Mouse (Mus musculus) cerebellum, adult 11-12 months (tissue): Measurements from ENCODE around the gene Mycbpap.

ENCODE experiments used
- DNase-seq: peaks from one replicate; pipeline ENCODE4 v3.0.0; 2022

Mycbpap gene

DNA sequence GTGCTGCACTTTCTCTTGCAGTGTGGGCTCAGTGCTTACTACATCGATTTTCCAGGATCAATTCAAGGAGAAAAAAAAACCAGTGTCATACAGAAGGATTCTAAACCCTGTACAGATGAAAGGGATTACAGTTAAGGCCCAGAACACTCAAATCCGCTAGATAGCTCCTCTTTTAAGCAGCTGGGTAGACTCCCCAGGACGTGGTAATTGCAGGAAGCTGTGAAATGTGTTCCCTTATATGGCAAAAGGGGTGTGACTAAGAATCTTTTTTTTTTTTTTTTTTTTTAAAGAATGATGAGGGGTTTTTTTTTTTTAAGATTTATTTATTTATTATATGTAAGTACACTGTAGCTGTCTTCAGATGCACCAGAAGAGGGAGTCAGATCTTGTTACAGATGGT, 7.3 kb upstream of the Mycbpap start:
- no peak for DNase-seq

GRCm38 (mm10) chr11:94526171-94526879, 4.8 kb upstream of the Mycbpap start:
- no peak for DNase-seq

- no peak for DNase-seq
Observed at GRCm38 (mm10) chr11:94513452-94513851, 8.1 kb downstream of the Mycbpap start.

GRCm38 (mm10) chr11:94508976-94509375, 12.6 kb downstream of the Mycbpap start:
- DNase-seq, result no peak

GRCm38 (mm10) chr11:94501482-94501881, 20.1 kb downstream of the Mycbpap start:
- DNase-seq, result no peak

GRCm38 (mm10) chr11:94500362-94500761, 21.2 kb downstream of the Mycbpap start:
- no peak for DNase-seq

DNA sequence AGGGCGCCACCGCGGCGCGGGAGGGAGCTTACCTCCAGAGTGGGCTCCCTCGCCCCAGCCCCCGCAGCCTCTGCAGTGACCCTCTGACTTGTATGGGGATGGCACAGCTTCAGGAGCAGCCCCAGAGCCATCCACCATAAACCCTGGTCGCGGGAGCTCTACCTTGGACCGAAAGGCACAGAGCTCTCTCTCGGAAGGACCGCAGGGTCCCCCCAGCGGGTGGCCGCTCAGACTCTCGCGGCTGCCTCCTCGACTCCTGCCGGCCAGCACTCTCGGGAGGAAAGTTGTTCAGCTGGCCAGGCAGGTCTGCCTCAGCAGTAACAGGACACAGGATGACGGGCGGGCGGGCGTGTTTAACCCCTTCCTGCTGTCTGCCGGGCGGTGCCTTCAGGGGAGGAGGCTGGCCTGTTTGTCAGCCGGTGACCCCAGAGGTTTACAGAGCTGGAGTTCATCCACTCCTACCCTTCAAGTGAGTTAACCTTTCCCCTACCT, 21.8 kb downstream of the Mycbpap start, which contains the start of gene Epn3:
Epn3 (minus strand) TSS at position 314 of the 492 bp plus-strand sequence.
- DNase-seq, result peak; percentile 74

GRCm38 (mm10) chr11:94499035-94499434, 22.5 kb downstream of the Mycbpap start:
- DNase-seq, result peak; percentile 92

DNA sequence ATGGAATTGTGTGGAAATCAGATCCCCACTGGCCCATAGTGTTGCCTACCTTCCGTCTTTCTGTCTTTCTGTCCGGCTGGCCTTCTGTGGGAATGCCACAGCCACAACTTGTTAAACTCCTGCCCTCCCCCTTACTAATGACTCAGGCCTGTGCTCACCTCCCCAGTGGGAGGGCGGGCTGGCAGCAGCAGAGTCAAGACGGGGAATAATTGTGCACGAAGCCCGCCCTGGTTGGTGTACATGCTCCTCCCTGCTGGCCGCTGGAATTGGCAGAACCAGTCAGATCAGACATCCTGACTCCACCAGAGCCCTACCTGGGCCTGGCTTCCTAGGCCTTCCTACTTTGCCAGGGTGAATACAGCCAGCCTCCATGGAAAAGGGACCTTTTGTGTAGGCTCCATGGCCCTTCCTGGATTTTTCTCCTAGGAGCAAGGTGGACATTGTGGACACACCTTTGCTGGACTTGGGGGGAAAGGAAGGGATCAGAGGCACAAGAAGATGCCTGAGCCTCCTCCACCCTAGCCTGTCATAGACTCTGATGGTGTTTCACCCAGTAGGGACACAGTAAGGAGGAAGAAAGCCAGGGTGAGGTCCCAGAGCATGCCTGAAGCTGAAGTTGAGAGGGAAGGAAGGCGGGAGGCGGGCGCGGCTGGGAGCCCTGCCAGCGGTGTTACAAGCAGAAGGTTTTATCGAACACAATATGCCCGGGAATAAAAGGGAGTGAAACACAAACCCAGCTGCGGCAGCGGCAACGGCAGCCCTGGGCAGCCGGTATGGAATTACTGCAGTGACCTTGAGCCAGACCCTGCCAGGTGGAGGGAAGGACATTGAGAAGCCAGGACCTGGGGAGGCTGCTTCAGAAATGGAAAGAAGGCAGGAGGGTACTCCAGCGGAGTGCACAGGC, 23.2 kb downstream of the Mycbpap start:
- DNase-seq, result peak; percentile 82

- DNase-seq, result no peak
Observed at GRCm38 (mm10) chr11:94495415-94495814, 26.1 kb downstream of the Mycbpap start.

- peak; percentile 26 for DNase-seq
Observed at GRCm38 (mm10) chr11:94491749-94492099, 29.8 kb downstream of the Mycbpap start.

- peak; percentile 43 for DNase-seq
Observed at GRCm38 (mm10) chr11:94491035-94491748, 30.4 kb downstream of the Mycbpap start.

GRCm38 (mm10) chr11:94489745-94490144, 31.8 kb downstream of the Mycbpap start:
- DNase-seq, result peak; percentile 23

- DNase-seq, result peak; percentile 42
Observed at GRCm38 (mm10) chr11:94488767-94489533, 32.6 kb downstream of the Mycbpap start.

DNA sequence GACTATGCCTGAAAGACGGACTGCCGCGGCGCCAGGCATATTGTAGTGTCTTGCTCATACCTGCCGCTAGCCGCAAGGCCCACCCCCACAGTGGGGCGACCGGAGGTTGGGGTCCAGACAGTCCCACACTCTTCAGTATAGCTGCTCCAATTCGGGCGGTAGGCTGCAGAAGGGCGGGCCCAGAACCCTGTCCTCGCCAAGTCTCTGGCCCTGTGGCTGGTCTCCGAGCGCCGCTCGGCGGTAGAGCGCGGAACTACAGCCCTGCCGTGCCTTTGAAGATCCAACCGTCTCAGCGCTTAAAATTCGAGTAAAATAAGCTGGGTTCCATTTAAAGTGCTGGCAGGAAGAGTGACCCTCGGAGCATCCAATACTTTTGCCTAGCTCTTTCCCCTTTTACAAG, 35.5 kb downstream of the Mycbpap start, which contains the start of gene Spata20:
Spata20 (minus strand) TSS at position 179 of the 400 bp plus-strand sequence.
- DNase-seq, result peak; percentile 87

- no peak for DNase-seq
Observed at GRCm38 (mm10) chr11:94485223-94485622, 36.3 kb downstream of the Mycbpap start.

DNA sequence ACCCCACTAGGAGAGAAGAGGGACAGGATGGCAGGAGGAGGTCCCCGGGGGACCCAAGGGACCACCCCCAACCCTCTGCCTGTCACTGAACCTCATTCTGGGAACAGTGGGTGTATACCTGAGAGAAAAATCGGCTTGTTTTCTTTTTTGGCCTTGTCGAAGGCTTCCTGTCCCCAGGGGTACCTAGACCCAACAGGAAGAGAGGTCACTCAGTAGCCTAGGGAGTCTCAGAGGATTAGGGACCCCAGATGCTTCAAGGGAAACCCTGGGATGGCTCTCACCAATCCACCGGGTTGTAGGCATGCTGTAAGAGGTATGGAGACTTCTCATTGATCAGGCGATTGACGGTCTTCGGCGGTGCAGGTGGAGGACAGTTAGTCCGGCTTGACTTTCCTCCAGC, 36.9 kb downstream of the Mycbpap start:
- no peak for DNase-seq

DNA sequence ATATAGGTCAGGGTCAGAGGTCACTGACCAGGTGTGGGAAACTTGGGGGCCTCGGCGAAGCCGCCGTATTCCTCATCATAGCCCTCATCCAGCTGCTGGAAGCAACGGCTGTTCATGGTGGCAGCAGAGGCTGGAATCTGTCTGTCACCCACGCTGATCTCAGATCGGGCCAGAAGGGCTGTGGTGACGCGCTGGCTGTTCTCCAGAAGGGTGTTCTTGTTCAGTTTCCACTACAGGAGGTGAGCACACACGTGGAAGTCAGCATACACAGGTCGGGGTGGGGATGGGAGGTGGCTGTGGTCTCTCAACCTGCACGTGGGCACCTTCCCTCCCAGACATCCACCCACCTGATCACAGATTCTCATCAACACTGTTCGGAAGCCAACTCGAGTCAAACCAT, 37.6 kb downstream of the Mycbpap start:
- DNase-seq, result peak; percentile 72

GRCm38 (mm10) chr11:94483436-94483835, 38.1 kb downstream of the Mycbpap start:
- DNase-seq, result peak; percentile 92

DNA sequence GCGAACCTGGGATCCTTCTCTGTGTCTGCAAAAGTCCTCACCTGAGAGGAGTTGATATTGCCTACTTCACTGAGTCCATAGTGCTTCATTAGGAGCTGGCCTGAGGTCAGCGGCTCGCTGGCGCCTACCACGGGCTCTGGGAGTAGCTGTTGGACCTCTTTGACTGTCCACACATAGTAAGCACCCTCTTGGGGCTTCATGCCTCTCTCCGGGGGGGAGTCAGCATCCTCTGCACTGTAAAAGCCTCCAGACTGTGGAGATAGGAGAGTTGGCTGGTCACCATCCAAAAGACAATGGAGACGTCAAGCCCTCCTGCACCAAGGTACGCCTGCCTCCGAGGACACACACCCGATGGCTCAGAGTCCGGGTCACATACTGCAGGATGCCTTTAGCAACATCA, 38.8 kb downstream of the Mycbpap start:
- DNase-seq, result peak; percentile 66

GRCm38 (mm10) chr11:94481963-94482362, 39.6 kb downstream of the Mycbpap start:
- DNase-seq, result no peak

DNA sequence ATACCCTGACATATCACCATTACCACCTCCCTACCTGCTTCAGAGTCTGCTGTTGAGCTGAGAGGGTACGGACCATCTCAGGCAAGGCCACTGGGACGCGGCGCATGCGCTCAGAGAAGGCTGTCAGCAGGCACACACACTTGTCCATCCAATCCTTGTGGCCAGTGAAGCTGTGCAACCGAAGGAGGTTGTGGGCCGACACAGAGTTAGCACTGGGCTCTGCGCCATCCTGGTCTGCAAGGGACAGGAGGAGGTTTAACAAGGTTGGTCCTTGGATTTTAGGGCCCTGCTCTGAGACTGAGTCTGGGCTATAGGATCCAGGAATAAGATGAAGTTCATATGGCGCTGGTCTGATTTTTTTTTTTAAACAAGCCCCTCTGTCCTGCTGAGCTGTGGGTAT, 41.2 kb downstream of the Mycbpap start:
- no peak for DNase-seq
